21 mouse cellular contexts compared by ENCODE assay signal in genomic region chr4:88083781-88084180, GRCm38 (mm10). TPM values are rescaled to one million over a fixed set of nuclear protein-coding genes. Genes with fewer than 3 reads are reported as not detected.
DNase-seq lines count a peak whose midpoint lies in the region; ATAC-seq and TF ChIP-seq lines count a peak whose summit lies in the region.
"Had no signal": no experiment of that assay in that cellular context is flagged by ENCODE, and none has a peak within 500 bp of the region (broad histone marks: within the 10 kb centered on the region; RNA-seq: fewer than 3 reads in every experiment).

No protein-coding gene starts in this region.

- TF ChIP-seq POLR2A in embryonic fibroblast, embryonic 13.5 days (IDR thresholded peaks at IDR 0.05; ENCODE audit: low read depth, low read length) = no peak

- H3K4me1 ChIP-seq in lung, postnatal 0 days (ENCODE audit: insufficient read depth, low read depth, low read length) = no peaks in the 10 kb centered on the region
- peaks cover 5% of the 10 kb centered on the region; the same call in 1 of the 2 replicates for H3K4me1 ChIP-seq in embryonic fibroblast, embryonic 13.5 days (ENCODE audit: control insufficient read depth, insufficient read depth, low read length)
- peaks cover 10% of the 10 kb centered on the region for H3K4me1 ChIP-seq in limb, embryonic 12.5 days (replicated peaks)
- H3K4me1 ChIP-seq in hindbrain, embryonic 16.5 days (ENCODE audit: control insufficient read depth, insufficient read depth, low read depth, low read length) = no peaks in the 10 kb centered on the region
- H3K4me1 ChIP-seq: embryonic facial prominence, embryonic 12.5 days; heart, embryonic 15.5 days; hindbrain, embryonic 15.5 days had no signal

- no peaks in the 10 kb centered on the region for H3K9me3 ChIP-seq in lung, postnatal 0 days (ENCODE audit: low read length)
- H3K9me3 ChIP-seq in limb, embryonic 12.5 days = no peaks in the 10 kb centered on the region
- no peaks in the 10 kb centered on the region for H3K9me3 ChIP-seq in hindbrain, embryonic 16.5 days (ENCODE audit: control insufficient read depth, low read length)
- H3K9me3 ChIP-seq: embryonic facial prominence, embryonic 12.5 days; heart, embryonic 15.5 days; hindbrain, embryonic 15.5 days had no signal

- no peaks in the 10 kb centered on the region for H3K27me3 ChIP-seq in lung, postnatal 0 days (replicated peaks; ENCODE audit: insufficient read depth, low read length)
- no peaks in the 10 kb centered on the region for H3K27me3 ChIP-seq in limb, embryonic 12.5 days
- H3K27me3 ChIP-seq in hindbrain, embryonic 16.5 days (replicated peaks; ENCODE audit: control insufficient read depth, insufficient read depth, low read length) = no peaks in the 10 kb centered on the region
- H3K27me3 ChIP-seq: CH12.LX; embryonic facial prominence, embryonic 12.5 days; heart, embryonic 15.5 days; hindbrain, embryonic 15.5 days had no signal

- peak; percentile 47; the same call in 1 of the 2 replicates for ATAC-seq in lung, postnatal 0 days
- ATAC-seq in limb, embryonic 12.5 days (ENCODE audit: insufficient number of reproducible peaks, insufficient read depth, low FRiP score, low TSS enrichment, low read depth) = no peak
- no peak for ATAC-seq in hindbrain, embryonic 16.5 days
- ATAC-seq: forebrain, embryonic 14.5 days; inflammation-experienced regulatory T-cells, adult 6 months had no signal

- no peak overlapping the region for H3K4me2 ChIP-seq in lung, postnatal 0 days (replicated peaks; ENCODE audit: low read depth, low read length)
- no peak overlapping the region for H3K4me2 ChIP-seq in limb, embryonic 12.5 days
- H3K4me2 ChIP-seq in hindbrain, embryonic 16.5 days (ENCODE audit: low read length) = no peak overlapping the region
- H3K4me2 ChIP-seq: embryonic facial prominence, embryonic 12.5 days; heart, embryonic 11.5 days; heart, embryonic 15.5 days; hindbrain, embryonic 15.5 days had no signal

- 35% methylated on average over 3 of the region's 3 CpGs for WGBS in lung, postnatal 0 days
- 13% methylated on average over 3 of the region's 3 CpGs for whole genome bisulfite sequencing in limb, embryonic 12.5 days
- WGBS in hindbrain, embryonic 16.5 days = 70% methylated on average over 3 of the region's 3 CpGs

- no peak overlapping the region for H3K9ac ChIP-seq in lung, postnatal 0 days (replicated peaks; ENCODE audit: low read depth)
- H3K9ac ChIP-seq in limb, embryonic 12.5 days (replicated peaks) = no peak overlapping the region
- no peak overlapping the region for H3K9ac ChIP-seq in hindbrain, embryonic 16.5 days (ENCODE audit: low read depth, low read length)
- H3K9ac ChIP-seq: embryonic facial prominence, embryonic 12.5 days; heart, embryonic 15.5 days; hindbrain, embryonic 15.5 days had no signal

- no peak for DNase-seq in lung, postnatal 0 days (ENCODE audit: low spot score)
- no peak for DNase-seq in lung, postnatal 14 days
- no peak for DNase-seq in frontal cortex, adult 2 months (ENCODE audit: extremely low spot score in 1 of 2, low spot score in 1 of 2)
- no peak for DNase-seq in yolk sac, embryonic 10.5 days (ENCODE audit: low spot score)
- DNase-seq: adrenal gland, adult 2 months; adrenal gland, postnatal 25 days; cerebellum, adult 18-20 months; cerebellum, postnatal 10 days; gastrocnemius, postnatal 14 days; heart, adult 2 months; heart, postnatal 14 days had no signal

- H3K36me3 ChIP-seq in lung, postnatal 0 days (ENCODE audit: insufficient read depth, low read length) = no peaks in the 10 kb centered on the region
- no peaks in the 10 kb centered on the region for H3K36me3 ChIP-seq in limb, embryonic 12.5 days
- H3K36me3 ChIP-seq in hindbrain, embryonic 16.5 days (ENCODE audit: control insufficient read depth, insufficient read depth, low read length) = no peaks in the 10 kb centered on the region
- H3K36me3 ChIP-seq: embryonic facial prominence, embryonic 12.5 days; heart, embryonic 15.5 days; hindbrain, embryonic 15.5 days had no signal

- TF ChIP-seq EP300 in lung, postnatal 0 days (IDR thresholded peaks at IDR 0.05) = no peak

- TF ChIP-seq CTCF in lung, postnatal 0 days (IDR thresholded peaks at IDR 0.05) = no peak
- no peak for TF ChIP-seq CTCF in embryonic fibroblast, embryonic 13.5 days (IDR thresholded peaks at IDR 0.05; ENCODE audit: borderline replicate concordance, insufficient read depth, low read length)

- H3K4me3 ChIP-seq in lung, postnatal 0 days (ENCODE audit: low read depth, low read length) = no peak overlapping the region
- no peak overlapping the region for H3K4me3 ChIP-seq in embryonic fibroblast, embryonic 13.5 days (ENCODE audit: insufficient read depth, low read length)
- no peak overlapping the region for H3K4me3 ChIP-seq in limb, embryonic 12.5 days (replicated peaks)
- no peak overlapping the region for H3K4me3 ChIP-seq in hindbrain, embryonic 16.5 days (ENCODE audit: low read length)
- H3K4me3 ChIP-seq: embryonic facial prominence, embryonic 12.5 days; heart, adult 2 months; heart, embryonic 15.5 days; hindbrain, embryonic 15.5 days had no signal

- no peak overlapping the region for H3K27ac ChIP-seq in lung, postnatal 0 days (ENCODE audit: low read length)
- H3K27ac ChIP-seq in embryonic fibroblast, embryonic 13.5 days (ENCODE audit: insufficient read depth, low read length) = peak overlapping the region; percentile 59
- H3K27ac ChIP-seq in limb, embryonic 12.5 days = peak overlapping the region; percentile 56; the same call in 1 of the 2 replicates
- no peak overlapping the region for H3K27ac ChIP-seq in hindbrain, embryonic 16.5 days (ENCODE audit: low read depth, low read length)
- H3K27ac ChIP-seq: embryonic facial prominence, embryonic 12.5 days; heart, adult 2 months; heart, embryonic 15.5 days; hindbrain, embryonic 15.5 days had no signal

RNA-seq across cellular contexts. Expression of gene Focad, which starts 10.6 kb away (rescaled TPM):
- 4.8 and 6.3 TPM in 2 replicates for polyA plus RNA-seq in lung, postnatal 0 days (2015; fragmentation: Nextera tagmentation; extraction: Ambion mirVana)
- polyA plus RNA-seq in embryonic fibroblast, embryonic 13.5 days (2011; ENCODE audit: insufficient read length, low read depth, missing spikeins) = 11.6 and 16.1 TPM in 2 replicates
- polyA plus RNA-seq in limb, embryonic 12.5 days (2016; fragmentation: Nextera tagmentation; extraction: Ambion mirVana) = 13.7 and 14.3 TPM in 2 replicates
- polyA plus RNA-seq in frontal cortex, adult 2 months (2012; rRNA removed) = 44.1 TPM in 2 replicates
- polyA plus RNA-seq in hindbrain, embryonic 16.5 days (2015; fragmentation: Nextera tagmentation; extraction: Ambion mirVana) = 11.7 and 13.3 TPM in 2 replicates

RNA-seq across cellular contexts. Expression of gene Mllt3, which starts 50.6 kb away (rescaled TPM):
- 32.7 and 37.0 TPM in 2 replicates for polyA plus RNA-seq in lung, postnatal 0 days (2015; fragmentation: Nextera tagmentation; extraction: Ambion mirVana)
- polyA plus RNA-seq in embryonic fibroblast, embryonic 13.5 days (2011; ENCODE audit: insufficient read length, low read depth, missing spikeins) = 41.6 and 42.0 TPM in 2 replicates
- 63.8 and 64.5 TPM in 2 replicates for polyA plus RNA-seq in limb, embryonic 12.5 days (2016; fragmentation: Nextera tagmentation; extraction: Ambion mirVana)
- 23.5 and 30.7 TPM in 2 replicates for polyA plus RNA-seq in frontal cortex, adult 2 months (2012; rRNA removed)
- polyA plus RNA-seq in hindbrain, embryonic 16.5 days (2015; fragmentation: Nextera tagmentation; extraction: Ambion mirVana) = 59.0 and 73.4 TPM in 2 replicates

Comparison
In these comparisons a context has a peak if more than half of its experiments do, and no peak if none do; other contexts are left out.
1. H3K27ac ChIP-seq: peak in embryonic fibroblast, embryonic 13.5 days (single experiment) and limb, embryonic 12.5 days (single experiment); none in lung, postnatal 0 days (single experiment) and hindbrain, embryonic 16.5 days (single experiment).